Mouse (Mus musculus) megakaryocyte-erythroid progenitor cell, adult 5-6 weeks (primary cell): Measurements from ENCODE around the gene Stab1. TPM values are rescaled to one million over a fixed set of nuclear protein-coding genes. Genes with fewer than 3 reads are reported as not detected.

ENCODE experiments used
- ATAC-seq: replicated peaks from 2 replicates; pipeline ENCODE4 v1.8.0; 2016; ENCODE audit warnings: mild to moderate bottlenecking, inconsistent platforms; ENCODE audit not compliant: severe bottlenecking, poor library complexity, low FRiP score, low TSS enrichment
- total RNA-seq, 2 experiments: library from RNA; stranded (forward) in 1 of 2; stranded (reverse) in 1 of 2; fragments of 200-1000, 215-1000 nt in 1 of 2; fragments of >200 nt in 1 of 2; fragmentation: Nextera tagmentation in 1 of 2; gene quantifications; 2 replicates each; pipeline ENCODE4 v1.2.3; 2014 to 2017

Stab1 gene
- 0.20 and 0.37 TPM in 2 replicates for total RNA-seq (2014; fragmentation: Nextera tagmentation)
- total RNA-seq (2017): not detected in 2 replicates

- ATAC-seq: no peak
Measured at GRCm38 (mm10) chr14:31168425-31168824, at the start of gene Stab1. Stab1 (minus strand) TSS chr14:31168641.

GRCm38 (mm10) chr14:31217666-31218065 is 49.2 kb upstream of the Stab1 start, which contains the start of gene Sema3g:
Sema3g (plus strand) TSS chr14:31217860.
- peak; percentile 88 for ATAC-seq

GRCm38 (mm10) chr14:31216846-31217245 is 48.4 kb upstream of the Stab1 start, which contains the start of gene Nisch:
Nisch (minus strand) TSS chr14:31216946.
- ATAC-seq: no peak

- peak; percentile 69 for ATAC-seq
Measured at GRCm38 (mm10) chr14:31215157-31216002, 46.9 kb upstream of the Stab1 start.

GRCm38 (mm10) chr14:31214684-31215083 is 46.2 kb upstream of the Stab1 start:
- ATAC-seq: no peak

GRCm38 (mm10) chr14:31213868-31214267 is 45.4 kb upstream of the Stab1 start:
- ATAC-seq: no peak

GRCm38 (mm10) chr14:31212499-31212898 is 44.1 kb upstream of the Stab1 start:
- ATAC-seq: no peak

- ATAC-seq: no peak
Measured at GRCm38 (mm10) chr14:31211854-31212253, 43.4 kb upstream of the Stab1 start.

GRCm38 (mm10) chr14:31209133-31209557 is 40.7 kb upstream of the Stab1 start:
- ATAC-seq: no peak

- no peak for ATAC-seq
Measured at GRCm38 (mm10) chr14:31208084-31208483, 39.6 kb upstream of the Stab1 start, which contains the start of gene Tnnc1. Tnnc1 (plus strand) TSS chr14:31208312.

- peak; percentile 58 for ATAC-seq
Measured at GRCm38 (mm10) chr14:31207070-31207830, 38.8 kb upstream of the Stab1 start.

GRCm38 (mm10) chr14:31206472-31206981 is 38.1 kb upstream of the Stab1 start:
- ATAC-seq: peak; percentile 51

- ATAC-seq: peak; percentile 12; the same call in 1 of the 2 replicates
Measured at GRCm38 (mm10) chr14:31205562-31206467, 37.4 kb upstream of the Stab1 start.

GRCm38 (mm10) chr14:31205244-31205561 is 36.8 kb upstream of the Stab1 start:
- no peak for ATAC-seq

- ATAC-seq: peak; percentile 56
Measured at GRCm38 (mm10) chr14:31204844-31205243, 36.4 kb upstream of the Stab1 start.

GRCm38 (mm10) chr14:31200038-31200437 is 31.6 kb upstream of the Stab1 start:
- no peak for ATAC-seq

- ATAC-seq: no peak
Measured at GRCm38 (mm10) chr14:31199599-31199998, 31.2 kb upstream of the Stab1 start.

GRCm38 (mm10) chr14:31197547-31198516 is 29.4 kb upstream of the Stab1 start:
- peak; percentile 71 for ATAC-seq
